Mouse (Mus musculus) bone marrow macrophage, adult 2 months (primary cell): Measurements from ENCODE around the gene Stub1.

Experiments
- CTCF ChIP-seq: IDR thresholded peaks from 2 replicates; pipeline ENCODE4 v1.5.1; 2012; ENCODE audit warnings: low read depth, mild to moderate bottlenecking, low read length, moderate library complexity
- POLR2A ChIP-seq: IDR thresholded peaks from 2 replicates; pipeline ENCODE4 v1.6.1; 2012; ENCODE audit warnings: mild to moderate bottlenecking, low read depth, low read length, borderline replicate concordance

- TF ChIP-seq CTCF (no peak), POLR2A (no peak)
Measured at GRCm38 (mm10) chr17:25791843-25792527, 41.2 kb downstream of the Stub1 start.
